Mouse (Mus musculus) kidney, adult 11 months (tissue): ENCODE data around the gene Dusp3.
A peak's percentile ranks its signal among the peaks of the same experiment; 100 is the strongest.

Source experiments
- DNase-seq: peaks from one replicate; pipeline ENCODE4 v3.0.0; 2022

Gene Dusp3

DNA sequence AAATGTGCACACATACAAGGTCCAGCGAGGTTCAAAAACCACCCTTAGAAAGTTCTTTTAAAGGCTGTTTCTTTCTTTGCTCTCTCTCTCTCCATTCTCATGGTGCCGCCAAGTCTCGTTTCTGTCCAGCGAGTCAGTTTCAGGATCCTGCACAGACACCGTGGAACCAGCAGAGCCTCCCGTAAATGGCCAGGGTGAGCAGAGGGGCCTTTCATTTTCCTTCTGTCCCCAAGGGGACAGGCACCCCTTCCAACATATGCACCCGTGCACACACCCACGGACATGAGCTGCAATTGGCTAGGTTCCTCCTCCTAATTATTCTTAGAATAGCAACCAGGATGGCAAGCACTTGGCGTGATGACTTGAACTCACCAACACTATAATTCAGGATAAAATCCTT is 13.3 kb downstream of the Dusp3 start:
- DNase-seq: no peak

GRCm38 (mm10) chr11:101972651-101973050 is 14.2 kb downstream of the Dusp3 start:
- DNase-seq: no peak

DNA sequence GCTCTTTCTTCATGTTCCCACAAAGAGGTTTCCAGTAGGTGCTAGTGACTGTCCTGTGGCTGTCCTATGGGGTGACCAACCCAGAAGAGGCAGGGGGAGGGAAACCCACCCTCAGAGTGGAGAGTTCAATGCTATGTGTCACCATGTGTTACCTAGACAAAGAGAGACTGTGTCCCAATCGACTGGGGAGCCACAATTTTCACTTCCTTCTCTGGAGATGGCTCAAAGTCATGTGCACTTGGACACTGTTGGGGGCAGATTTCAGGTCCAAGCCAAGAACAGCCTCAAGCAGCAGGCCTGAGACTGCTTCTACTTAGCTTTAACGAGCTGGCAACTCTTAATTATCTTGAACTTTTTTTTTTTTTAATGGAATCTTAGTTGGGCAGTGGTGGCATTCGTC is 14.7 kb downstream of the Dusp3 start:
- DNase-seq: no peak

- DNase-seq: peak; percentile 17
Measured at GRCm38 (mm10) chr11:101971410-101971809, 15.4 kb downstream of the Dusp3 start.

GRCm38 (mm10) chr11:101969835-101970234 is 17.0 kb downstream of the Dusp3 start:
- no peak for DNase-seq

- DNase-seq: peak; percentile 75
Measured at GRCm38 (mm10) chr11:101968791-101969190, 18.0 kb downstream of the Dusp3 start.

- DNase-seq: no peak
Measured at GRCm38 (mm10) chr11:101968311-101968710, 18.5 kb downstream of the Dusp3 start.

DNA sequence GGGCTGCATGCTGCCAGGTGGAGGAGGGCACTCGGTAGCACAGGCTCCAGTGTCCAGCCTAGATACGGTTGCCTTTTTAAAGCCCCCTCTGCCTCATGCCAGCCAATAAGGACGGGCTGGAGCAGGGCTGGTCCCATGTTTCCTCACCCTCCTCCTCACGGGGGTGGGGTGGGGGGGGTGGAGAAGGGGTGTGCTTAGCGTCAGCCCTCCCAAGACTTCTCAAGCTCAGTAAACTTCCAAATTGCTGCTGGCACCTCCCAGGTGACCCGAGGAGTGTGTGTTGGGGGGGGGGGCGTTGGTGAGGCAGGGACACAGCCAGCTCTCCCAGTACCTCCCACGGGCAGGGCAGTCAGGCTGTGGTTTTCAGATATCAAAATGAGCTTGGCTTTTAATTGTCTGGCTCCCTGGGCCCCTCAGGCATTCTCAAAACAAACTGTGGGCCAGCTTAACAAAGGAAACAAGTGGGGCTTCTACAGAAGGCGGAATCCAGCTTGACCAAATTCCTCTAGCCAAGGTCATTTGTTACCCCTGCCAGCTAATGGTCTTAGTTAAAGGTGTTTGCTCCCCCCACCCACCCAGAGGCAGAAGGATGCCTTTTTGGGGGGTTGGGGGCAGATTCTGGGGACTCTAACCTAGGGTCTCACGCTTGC is 19.7 kb downstream of the Dusp3 start, which contains the start of gene Sost:
Gene Sost (minus strand): TSS at position 51 of the 650 bp plus-strand sequence.
- DNase-seq: no peak

GRCm38 (mm10) chr11:101965553-101965952 is 21.3 kb downstream of the Dusp3 start:
- DNase-seq: no peak

- no peak for DNase-seq
Measured at GRCm38 (mm10) chr11:101964647-101965046, 22.2 kb downstream of the Dusp3 start.

DNA sequence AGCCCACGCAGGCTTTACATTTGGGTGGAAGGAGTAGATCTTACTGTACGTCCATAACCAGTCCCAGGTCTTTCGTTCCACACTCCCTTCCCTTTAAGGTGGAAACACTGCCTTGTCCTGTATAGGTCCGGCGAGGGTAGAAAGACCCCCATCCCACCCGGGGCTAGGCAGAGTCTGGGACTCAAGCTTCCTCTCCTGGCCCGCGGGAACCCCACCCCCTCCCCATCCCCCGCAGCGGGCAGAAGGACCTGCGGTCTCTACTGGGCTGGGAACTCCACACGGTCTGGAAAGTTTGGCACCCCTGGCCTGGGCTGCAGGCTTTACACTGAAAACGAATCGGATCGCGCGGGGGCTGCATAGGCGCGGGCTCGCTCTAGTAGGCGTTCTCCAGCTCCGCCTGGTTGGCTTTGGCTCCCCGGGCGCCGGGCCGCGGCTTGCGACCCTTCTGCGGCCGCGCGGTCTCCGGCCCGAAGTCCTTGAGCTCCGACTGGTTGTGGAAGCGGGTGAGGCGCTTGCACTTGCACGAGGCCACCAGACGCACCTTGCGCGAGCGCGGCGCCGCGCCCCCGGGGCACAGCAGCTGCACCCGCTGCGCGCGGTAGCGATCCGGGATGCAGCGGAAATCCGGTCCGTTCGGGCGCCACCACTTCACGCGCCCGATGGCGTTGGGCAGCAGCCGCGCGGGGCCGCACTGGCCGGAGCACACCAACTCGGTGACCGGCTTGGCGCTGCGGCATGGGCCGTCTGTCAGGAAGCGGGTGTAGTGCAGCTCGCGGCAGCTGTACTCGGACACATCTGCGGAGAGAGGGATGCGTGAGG is 23.1 kb downstream of the Dusp3 start:
- DNase-seq: no peak

DNA sequence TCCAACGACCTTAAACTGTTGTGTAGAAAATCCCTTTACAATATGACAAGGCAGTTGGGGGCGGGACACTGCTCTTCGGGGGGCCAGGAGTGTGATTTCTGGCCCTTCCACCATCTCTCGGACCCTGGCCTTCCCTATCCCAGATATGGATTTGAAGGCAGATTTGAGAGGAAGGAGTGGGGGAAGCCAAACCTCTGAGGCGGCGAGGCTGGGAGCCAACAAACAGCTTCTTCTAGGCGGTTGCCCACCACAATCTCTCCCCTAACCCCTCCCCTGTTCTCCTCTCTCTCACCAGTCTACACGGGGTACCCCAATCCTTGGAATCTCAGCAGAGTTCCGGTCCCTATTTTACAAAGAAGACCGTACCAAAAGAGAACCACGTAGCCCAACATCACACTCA is 23.8 kb downstream of the Dusp3 start:
- no peak for DNase-seq

GRCm38 (mm10) chr11:101957476-101957875 is 29.3 kb downstream of the Dusp3 start:
- no peak for DNase-seq

DNA sequence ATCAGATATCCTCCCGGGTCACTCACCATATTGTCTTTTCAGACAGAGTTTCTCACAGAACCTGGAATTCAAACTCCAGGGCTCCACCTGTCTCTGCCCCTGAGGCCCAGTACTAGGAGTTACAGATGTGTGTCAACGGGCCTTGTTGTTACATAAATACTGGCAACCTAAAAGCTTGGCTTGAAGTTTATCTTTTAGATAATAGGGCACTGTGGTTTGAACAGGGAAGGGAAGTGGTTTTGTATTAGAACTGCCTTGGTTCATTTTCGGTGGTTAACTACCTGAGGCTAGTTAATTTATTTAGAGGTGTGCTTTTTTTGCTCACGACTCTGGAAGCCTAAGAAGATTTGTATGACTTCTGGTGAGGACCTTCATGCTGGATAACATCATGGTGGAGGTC is 33.4 kb downstream of the Dusp3 start:
- DNase-seq: no peak

DNA sequence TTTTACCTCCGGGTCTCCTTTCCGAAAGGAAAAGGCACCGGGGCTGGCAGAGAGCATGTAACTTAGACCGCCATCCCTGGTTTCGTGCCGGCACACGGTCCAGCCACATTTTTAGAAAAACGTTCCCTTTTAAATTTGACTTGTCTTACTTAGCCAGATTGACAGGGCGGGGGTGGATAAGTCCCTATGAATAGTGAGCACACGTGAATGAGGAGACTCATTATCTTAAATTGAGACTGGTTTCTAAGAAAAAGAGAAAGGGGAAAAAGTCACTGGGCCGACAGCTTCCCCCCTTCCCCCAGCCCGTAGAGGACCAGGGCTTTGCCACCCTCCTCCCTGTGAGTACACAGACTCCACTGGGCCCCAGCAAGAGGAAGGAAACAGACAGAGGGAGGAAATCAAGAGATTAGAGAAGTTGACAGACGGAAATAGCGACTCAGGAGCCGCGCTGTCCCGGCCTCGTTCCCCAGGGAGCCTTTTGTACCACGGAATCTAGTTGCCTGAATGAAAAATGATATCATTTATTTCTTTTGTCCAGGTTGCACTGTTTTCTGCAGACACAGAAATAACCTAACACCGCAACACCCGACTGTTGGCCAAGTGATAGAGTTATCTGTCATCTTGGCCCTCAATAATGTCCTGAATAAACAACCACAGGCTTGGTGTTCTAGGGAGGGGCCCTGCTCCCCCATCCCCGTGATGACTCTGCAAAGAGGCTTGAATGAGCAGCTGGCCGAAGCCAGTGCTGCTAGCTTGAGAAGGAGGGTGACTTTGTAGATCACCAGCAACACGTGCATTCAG is 34.1 kb downstream of the Dusp3 start:
- DNase-seq: peak; percentile 78

DNA sequence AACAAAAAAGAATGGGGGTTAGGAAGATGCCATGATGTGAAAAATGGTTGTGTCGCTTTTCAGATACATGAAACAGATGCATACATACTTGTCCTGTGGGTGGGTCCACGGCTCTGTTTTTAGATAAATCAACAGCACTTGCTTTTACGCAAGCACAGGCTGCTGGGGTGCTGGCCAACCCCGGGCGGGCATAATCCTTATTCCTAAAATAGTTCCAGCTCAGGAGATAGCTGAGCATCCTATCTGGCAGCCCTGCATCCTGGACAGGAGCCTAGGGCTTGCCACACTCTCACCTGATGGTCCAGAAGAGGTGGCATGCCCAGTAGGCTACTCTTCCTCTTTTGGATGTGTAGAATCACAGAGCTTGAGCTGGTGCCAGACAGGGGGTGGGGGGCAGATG is 36.8 kb downstream of the Dusp3 start:
- DNase-seq: no peak

GRCm38 (mm10) chr11:101946525-101946924 is 40.3 kb downstream of the Dusp3 start:
- no peak for DNase-seq

DNA sequence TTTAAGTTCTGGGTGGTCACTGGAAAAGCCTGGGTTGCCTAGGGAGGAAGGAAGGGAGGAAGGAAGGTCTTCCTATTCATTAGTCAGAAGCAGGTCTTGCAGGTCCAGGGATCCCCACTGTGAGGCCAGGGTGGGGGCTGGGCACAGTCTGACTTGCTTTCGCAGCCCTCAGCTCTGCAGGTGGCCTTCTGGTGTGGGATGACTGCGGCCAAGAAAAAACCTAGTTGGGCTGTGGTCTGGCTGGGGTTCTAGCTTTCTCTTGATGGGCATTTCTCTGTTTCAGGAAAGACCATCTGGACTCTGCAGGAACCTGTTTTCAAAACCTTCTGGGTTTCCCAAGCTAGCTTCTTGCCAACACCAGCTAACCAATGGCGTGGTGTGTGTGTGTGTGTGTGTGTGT is 43.8 kb downstream of the Dusp3 start:
- DNase-seq: no peak

DNA sequence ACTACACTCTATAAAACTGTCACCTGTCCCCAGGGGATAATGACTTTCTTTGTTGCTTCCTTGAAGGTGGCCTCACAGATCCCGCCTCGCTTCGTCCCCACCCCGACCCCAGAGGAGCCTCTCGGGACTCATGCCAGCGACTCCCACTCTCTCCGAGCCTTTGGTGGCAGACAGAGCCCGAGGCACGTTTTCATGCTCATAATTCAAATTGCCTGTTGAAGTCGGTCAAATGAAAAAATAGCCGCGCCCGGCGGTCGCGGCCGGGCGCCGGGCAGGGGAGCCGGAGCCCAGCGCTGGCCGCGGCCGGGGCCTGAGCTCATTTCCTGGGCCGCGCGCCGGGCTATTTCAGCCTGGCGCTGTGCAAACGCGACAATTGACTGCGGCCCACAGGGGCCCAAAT is 49.7 kb downstream of the Dusp3 start:
- DNase-seq: peak; percentile 28

GRCm38 (mm10) chr11:101936421-101936820 is 50.4 kb downstream of the Dusp3 start:
- DNase-seq: no peak

GRCm38 (mm10) chr11:101935743-101936142 is 51.1 kb downstream of the Dusp3 start:
- no peak for DNase-seq

GRCm38 (mm10) chr11:101931978-101932377 is 54.8 kb downstream of the Dusp3 start:
- no peak for DNase-seq

DNA sequence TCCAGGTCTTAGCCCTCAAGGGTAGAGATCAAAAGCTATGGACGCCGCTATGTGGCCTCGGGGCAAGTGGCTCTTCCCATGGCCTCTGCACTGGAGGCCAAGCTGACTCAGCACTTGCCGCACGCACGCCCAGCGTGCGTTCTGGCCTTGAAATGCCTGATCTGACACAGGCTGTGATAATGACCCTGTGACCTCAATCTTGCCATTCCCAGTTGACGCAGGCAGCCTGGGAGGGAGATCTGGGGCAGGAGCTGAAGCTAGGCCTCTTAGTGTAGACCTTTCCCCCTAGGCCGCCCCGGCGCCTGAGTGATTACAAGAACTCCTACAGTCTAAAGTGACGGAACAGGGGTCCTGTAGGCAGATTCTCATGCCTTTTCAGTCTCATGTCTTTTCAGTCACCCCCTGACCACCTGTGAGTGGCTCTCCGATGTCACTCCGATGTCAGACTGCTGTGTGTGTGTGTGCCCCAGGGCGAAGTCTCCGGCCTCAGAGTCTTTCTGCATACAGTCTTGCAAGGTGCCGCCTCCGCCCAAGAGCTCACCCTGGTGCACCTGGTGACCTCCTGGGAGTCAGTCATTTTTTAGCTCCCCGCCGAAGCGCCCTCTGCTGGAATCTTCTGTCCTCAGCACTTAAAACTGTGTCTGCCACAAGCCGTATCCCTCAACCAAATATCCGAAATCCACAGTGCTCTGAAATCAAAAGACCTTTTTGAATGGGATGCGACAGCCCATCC is 58.6 kb downstream of the Dusp3 start:
- no peak for DNase-seq
